ENCODE assay signal across 17 mouse cellular contexts in genomic region chr6:33724596-33724995, GRCm38 (mm10).
"Had no signal": no experiment of that assay in that cellular context is flagged by ENCODE, and none has a peak within 500 bp of the region (broad histone marks: within the 10 kb centered on the region; RNA-seq: fewer than 3 reads in every experiment).

No protein-coding gene starts in this region.

- H3K9me3 ChIP-seq: intestine, embryonic 15.5 days; limb, embryonic 12.5 days; limb, embryonic 15.5 days; lung, embryonic 15.5 days had no signal

- H3K27me3 ChIP-seq: intestine, embryonic 15.5 days; limb, embryonic 12.5 days; limb, embryonic 15.5 days; lung, embryonic 15.5 days had no signal

- H3K9ac ChIP-seq: intestine, embryonic 15.5 days; limb, embryonic 12.5 days; limb, embryonic 15.5 days; liver, embryonic 14.5 days; liver, postnatal 0 days; lung, embryonic 15.5 days had no signal

- H3K36me3 ChIP-seq: intestine, embryonic 15.5 days; limb, embryonic 12.5 days; limb, embryonic 15.5 days; lung, embryonic 15.5 days had no signal

- H3K27ac ChIP-seq: intestine, embryonic 15.5 days; limb, embryonic 12.5 days; limb, embryonic 15.5 days; liver, embryonic 14.5 days; lung, embryonic 15.5 days; stomach, postnatal 0 days had no signal

- DNase-seq: kidney, adult 11 months; kidney, adult 8-10 months; kidney, postnatal 25 days; left cerebral cortex, postnatal 4 days; liver, postnatal 0 days; lung, postnatal 10 days; lung, postnatal 4 days; midbrain, embryonic 14.5 days; thymus, postnatal 25 days had no signal

- H3K4me1 ChIP-seq: intestine, embryonic 15.5 days; limb, embryonic 12.5 days; limb, embryonic 15.5 days; lung, embryonic 15.5 days had no signal

- H3K4me3 ChIP-seq: intestine, embryonic 15.5 days; limb, embryonic 12.5 days; limb, embryonic 15.5 days; lung, embryonic 15.5 days had no signal

- ATAC-seq: intestine, embryonic 15.5 days; liver, postnatal 0 days had no signal

- H3K4me2 ChIP-seq: intestine, embryonic 15.5 days; limb, embryonic 12.5 days; limb, embryonic 15.5 days; liver, embryonic 11.5 days; lung, embryonic 15.5 days; midbrain, embryonic 11.5 days had no signal
